Mouse (Mus musculus): ENCODE data around the gene Tmem119. TPM values are rescaled to one million over a fixed set of nuclear protein-coding genes. Genes with fewer than 3 reads are reported as not detected.

The Tmem119 gene
- polyA plus RNA-seq, 1 experiment, result 8.1 TPM

DNA sequence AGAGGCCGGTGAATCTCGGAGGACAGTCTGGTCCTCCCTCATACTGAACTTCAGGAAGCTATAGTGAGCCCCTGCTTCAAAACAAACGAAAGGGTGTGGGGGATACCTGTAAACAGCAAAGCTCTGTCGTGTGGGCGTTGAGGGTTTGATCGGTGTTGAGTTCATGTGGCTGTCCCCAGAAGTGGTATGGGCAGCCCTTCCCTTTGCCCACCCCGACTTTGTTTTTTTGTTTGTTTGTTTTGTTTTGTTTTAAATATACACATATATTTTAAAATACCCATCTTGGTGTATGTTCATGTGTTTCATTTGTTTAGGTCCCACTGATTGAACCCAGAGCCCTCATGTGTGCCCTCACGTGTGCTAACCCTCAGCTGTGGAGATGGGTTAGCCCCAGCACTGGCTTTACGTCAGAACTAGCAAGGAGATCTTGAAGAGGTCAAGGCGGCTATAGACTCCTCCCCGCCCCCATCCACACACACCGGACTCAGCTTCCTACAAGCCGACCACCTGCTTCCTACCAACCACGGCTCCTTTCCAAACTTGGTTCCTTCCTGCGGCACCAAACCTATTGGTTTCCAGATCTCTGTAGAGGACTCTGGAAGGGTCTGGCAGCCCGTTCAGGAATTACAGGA lies 33.1 kb upstream of the Tmem119 start:
- TF ChIP-seq POLR2A (IDR thresholded peaks at IDR 0.05; ENCODE audit: borderline replicate concordance, extremely low read depth, insufficient read depth, insufficient read length, poor library complexity, severe bottlenecking) (no peak), CTCF (IDR thresholded peaks at IDR 0.05; ENCODE audit: borderline replicate concordance, extremely low read depth, insufficient read depth, insufficient read length) (no peak)
- DNase-seq (ENCODE audit: low read depth), result no peak

DNA sequence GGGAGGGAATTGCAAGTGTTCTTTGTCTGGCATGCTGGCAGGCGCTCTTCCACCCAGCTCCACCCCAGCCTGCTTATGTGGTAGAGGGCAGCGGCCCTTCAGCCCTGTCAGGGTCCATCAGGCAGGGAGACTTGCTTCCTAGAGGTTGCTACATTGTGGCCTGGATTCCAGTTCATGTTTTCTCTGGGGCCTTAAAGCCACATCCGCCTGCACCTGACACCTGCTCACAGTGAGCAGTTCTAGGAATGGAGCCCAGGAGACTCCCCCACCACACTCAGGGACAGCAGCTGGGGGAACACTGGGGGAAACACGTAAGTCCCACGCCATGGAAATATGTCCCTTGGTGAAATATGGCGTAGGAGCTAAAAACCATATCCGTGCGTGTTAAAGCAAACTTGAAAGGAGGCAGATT lies 32.2 kb upstream of the Tmem119 start, which contains the start of gene Selplg:
Gene Selplg (minus strand): TSS at position 155 of the 412 bp plus-strand sequence.
- TF ChIP-seq CTCF (IDR thresholded peaks at IDR 0.05; ENCODE audit: borderline replicate concordance, extremely low read depth, insufficient read depth, insufficient read length) (no peak), POLR2A (IDR thresholded peaks at IDR 0.05; ENCODE audit: borderline replicate concordance, extremely low read depth, insufficient read depth, insufficient read length, poor library complexity, severe bottlenecking) (no peak)
- DNase-seq (ENCODE audit: low read depth), result no peak

DNA sequence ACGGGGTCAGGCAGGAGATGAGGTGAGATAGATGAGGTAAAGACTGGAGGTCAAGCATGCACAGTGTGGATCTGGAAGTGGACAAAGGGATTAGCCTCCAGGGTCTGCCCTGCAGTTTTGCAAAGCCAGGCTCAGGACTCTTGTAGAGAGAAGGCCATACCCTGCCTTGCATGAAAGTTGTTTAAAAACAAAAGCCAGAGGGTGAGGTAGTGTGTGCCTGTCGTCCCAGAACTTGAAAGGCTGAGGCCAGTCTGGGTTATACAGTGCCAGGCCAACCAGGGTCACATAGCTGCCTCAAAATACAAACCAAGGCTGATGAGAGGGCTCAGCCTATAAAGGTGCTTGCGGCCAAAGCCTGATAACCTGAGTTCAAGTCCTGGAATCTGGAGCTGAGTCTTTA lies 31.4 kb upstream of the Tmem119 start:
- TF ChIP-seq CTCF (IDR thresholded peaks at IDR 0.05; ENCODE audit: borderline replicate concordance, extremely low read depth, insufficient read depth, insufficient read length) (no peak), POLR2A (IDR thresholded peaks at IDR 0.05; ENCODE audit: borderline replicate concordance, extremely low read depth, insufficient read depth, insufficient read length, poor library complexity, severe bottlenecking) (no peak)
- no peak for DNase-seq (ENCODE audit: low read depth)

DNA sequence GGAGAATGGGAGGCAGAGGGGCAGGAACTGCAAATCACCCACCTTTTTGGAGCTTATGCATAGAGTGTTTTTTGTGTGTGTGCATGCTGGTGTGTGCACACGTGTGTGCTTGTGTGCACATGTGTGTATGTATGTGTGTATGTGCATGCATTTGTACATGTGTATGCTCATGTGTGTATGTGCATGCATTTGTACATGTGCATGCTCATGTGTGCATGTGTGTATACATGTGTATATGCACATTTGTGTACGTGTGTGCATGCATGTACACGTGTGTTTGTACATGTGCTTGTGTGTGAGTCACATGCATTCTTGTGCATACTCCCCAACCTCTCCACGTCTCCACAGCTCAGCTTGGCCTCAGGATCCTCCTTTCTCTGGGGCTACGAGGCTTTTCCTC lies 30.5 kb upstream of the Tmem119 start:
- DNase-seq (ENCODE audit: low read depth), result no peak
- TF ChIP-seq CTCF (IDR thresholded peaks at IDR 0.05; ENCODE audit: borderline replicate concordance, extremely low read depth, insufficient read depth, insufficient read length) (no peak), POLR2A (IDR thresholded peaks at IDR 0.05; ENCODE audit: borderline replicate concordance, extremely low read depth, insufficient read depth, insufficient read length, poor library complexity, severe bottlenecking) (no peak)

DNA sequence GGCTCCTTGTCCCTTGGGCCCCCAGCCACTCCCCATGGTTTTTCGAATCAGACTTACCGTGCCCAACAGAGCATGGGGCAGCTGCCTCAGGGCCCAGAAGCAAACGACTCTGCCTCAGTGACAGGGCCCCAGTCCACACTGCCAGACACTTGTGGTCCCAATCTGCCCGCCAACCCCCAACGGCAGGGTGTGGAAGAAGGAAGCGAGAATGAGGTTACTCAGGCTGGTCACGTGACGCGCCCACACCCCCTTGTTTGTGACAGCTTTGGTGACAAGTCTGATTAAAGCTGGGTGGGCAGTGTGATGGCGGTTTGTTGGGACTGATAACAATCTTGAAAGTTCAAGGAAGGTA lies 30.0 kb upstream of the Tmem119 start:
- DNase-seq (ENCODE audit: low read depth), result no peak
- TF ChIP-seq POLR2A (IDR thresholded peaks at IDR 0.05; ENCODE audit: borderline replicate concordance, extremely low read depth, insufficient read depth, insufficient read length, poor library complexity, severe bottlenecking) (no peak), CTCF (IDR thresholded peaks at IDR 0.05; ENCODE audit: borderline replicate concordance, extremely low read depth, insufficient read depth, insufficient read length) (no peak)

DNA sequence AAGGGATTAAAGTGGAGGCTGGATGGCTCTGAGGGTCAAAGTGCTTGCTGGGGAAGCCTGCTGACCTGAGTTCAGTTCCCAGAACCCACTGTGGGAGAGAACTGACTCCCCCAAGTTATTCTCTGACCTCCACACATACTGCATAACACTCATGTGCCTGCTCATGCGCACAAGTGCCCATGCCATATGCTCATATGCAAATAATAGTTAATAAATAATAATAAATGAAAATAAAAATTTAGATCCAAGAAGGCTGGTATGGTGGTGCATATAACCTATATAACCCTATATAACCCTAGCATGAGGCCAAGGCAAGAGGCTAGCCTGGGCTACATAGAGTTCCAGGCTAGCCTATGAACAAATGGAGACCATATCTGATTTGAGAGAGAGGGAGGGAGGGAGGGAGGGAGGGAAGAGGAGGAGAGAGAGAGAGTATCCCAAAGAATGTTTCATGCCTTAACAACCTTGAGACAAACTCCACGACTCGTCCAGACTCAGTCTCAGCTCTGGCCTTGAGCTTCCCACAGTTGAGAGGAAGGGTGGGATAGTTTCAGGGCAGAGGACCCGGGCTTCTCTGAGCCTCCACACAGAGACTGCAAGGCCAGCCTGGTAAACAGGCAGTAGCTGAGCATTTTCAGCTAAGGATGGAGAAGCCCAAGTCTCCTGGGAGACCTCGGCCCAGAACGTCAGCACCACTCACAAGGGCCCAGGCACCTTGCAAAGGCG lies 29.4 kb upstream of the Tmem119 start:
- DNase-seq (ENCODE audit: low read depth), result no peak
- TF ChIP-seq CTCF (IDR thresholded peaks at IDR 0.05; ENCODE audit: borderline replicate concordance, extremely low read depth, insufficient read depth, insufficient read length), result no peak
- no peak for TF ChIP-seq POLR2A (IDR thresholded peaks at IDR 0.05; ENCODE audit: borderline replicate concordance, extremely low read depth, insufficient read depth, insufficient read length, poor library complexity, severe bottlenecking)

DNA sequence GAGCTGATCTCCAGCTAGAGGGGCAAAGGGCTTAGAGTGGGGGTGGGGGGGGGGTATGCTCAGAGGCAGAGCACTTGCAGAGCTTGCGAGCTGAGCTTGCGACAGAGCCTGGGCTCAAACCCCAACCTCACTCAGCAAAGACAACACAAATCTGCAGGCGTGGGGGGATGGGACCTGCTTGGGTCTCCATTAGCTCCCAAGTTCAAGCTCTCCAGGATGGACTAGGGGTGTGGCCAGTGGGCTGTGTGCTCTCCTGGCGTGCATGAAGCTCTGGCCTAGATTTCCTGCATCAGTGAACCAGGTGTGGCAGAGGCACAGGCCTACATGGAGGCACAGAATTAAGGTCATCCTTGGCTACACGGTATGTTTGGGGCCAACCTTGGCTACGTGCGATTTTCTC lies 28.2 kb upstream of the Tmem119 start:
- TF ChIP-seq POLR2A (IDR thresholded peaks at IDR 0.05; ENCODE audit: borderline replicate concordance, extremely low read depth, insufficient read depth, insufficient read length, poor library complexity, severe bottlenecking), result no peak
- no peak for TF ChIP-seq CTCF (IDR thresholded peaks at IDR 0.05; ENCODE audit: borderline replicate concordance, extremely low read depth, insufficient read depth, insufficient read length)
- no peak for DNase-seq (ENCODE audit: low read depth)

DNA sequence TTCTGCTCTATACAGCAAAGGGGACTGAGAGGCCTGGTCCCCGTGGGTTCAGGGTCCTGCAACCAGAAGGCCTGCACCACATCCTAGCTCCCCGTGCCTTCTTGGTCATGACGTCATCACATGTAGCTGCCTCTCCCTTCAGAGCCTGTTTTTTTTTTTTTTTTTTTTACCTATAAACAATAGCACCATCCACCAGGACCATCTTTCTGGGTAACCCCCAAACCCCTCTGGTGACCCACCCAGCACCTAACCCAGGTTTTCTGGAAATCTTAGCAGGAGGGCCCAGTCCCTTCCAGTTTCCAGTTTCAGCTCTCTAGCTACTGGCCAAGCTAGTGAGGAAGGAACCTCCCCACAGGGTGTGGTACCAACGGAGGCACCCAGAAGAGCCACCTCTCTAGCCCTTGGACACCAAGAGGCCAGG lies 27.7 kb upstream of the Tmem119 start:
- DNase-seq (ENCODE audit: low read depth), result no peak
- TF ChIP-seq CTCF (IDR thresholded peaks at IDR 0.05; ENCODE audit: borderline replicate concordance, extremely low read depth, insufficient read depth, insufficient read length) (no peak), POLR2A (IDR thresholded peaks at IDR 0.05; ENCODE audit: borderline replicate concordance, extremely low read depth, insufficient read depth, insufficient read length, poor library complexity, severe bottlenecking) (no peak)

DNA sequence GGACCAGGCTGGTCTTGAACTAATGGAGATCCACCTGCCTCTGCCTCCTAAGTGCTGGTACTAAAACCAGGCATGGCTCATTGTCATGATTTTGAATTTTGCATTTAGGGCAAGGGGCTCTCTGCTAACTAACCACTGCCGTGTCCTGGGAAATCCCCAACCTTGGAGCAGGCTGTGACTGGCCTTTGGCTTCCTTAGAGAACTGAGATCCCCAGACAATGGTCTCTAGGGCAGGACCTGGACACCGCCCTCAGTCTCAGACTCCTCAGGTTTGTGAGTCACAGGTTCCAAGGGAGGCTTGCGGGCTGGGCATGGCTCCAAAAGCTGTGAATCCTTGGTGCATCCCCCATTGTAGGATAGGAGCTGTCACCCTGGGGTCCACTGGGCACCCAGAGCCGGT lies 26.3 kb upstream of the Tmem119 start:
- TF ChIP-seq POLR2A (IDR thresholded peaks at IDR 0.05; ENCODE audit: borderline replicate concordance, extremely low read depth, insufficient read depth, insufficient read length, poor library complexity, severe bottlenecking) (no peak), CTCF (IDR thresholded peaks at IDR 0.05; ENCODE audit: borderline replicate concordance, extremely low read depth, insufficient read depth, insufficient read length) (no peak)
- DNase-seq (ENCODE audit: low read depth), result no peak

DNA sequence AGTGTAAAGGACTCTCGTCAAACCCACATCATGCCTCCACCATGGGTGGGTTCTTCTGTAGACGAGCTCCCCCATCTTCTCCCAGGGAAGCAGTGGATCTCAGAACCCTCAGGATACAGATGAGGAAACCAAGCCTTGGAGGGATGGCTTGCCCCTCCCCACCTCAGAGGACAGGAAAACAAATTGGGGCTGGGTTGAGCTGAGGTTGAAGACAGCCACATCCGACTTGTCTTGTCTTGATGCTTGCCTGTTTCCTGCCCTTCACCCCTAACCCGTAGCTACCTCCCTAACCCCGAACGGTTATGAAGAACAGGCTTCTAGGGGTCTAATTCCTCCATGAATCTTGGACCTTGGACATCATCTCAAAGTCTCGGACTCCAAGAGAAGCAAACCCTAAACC lies 25.2 kb upstream of the Tmem119 start:
- TF ChIP-seq POLR2A (IDR thresholded peaks at IDR 0.05; ENCODE audit: borderline replicate concordance, extremely low read depth, insufficient read depth, insufficient read length, poor library complexity, severe bottlenecking) (no peak), CTCF (IDR thresholded peaks at IDR 0.05; ENCODE audit: borderline replicate concordance, extremely low read depth, insufficient read depth, insufficient read length) (no peak)
- no peak for DNase-seq (ENCODE audit: low read depth)

DNA sequence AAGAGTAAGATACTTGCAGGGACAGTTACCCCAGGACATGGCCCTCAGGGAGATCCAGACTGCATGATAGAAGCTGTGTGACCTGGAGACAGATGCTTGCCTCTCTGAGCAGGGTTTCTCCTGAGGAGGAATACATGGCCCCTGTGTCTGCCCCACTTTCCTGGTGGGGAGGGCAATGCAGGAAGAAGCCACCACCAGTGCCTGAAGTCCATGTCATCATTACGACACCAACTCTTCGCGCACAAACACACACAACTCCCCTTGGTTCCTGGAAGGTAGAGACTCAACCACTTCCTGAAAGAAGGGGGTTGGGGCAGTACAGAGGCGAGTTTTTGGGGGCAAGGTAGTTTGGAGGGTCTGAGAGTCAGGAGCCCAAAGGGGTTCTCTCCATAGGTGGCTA lies 23.9 kb upstream of the Tmem119 start:
- no peak for TF ChIP-seq POLR2A (IDR thresholded peaks at IDR 0.05; ENCODE audit: borderline replicate concordance, extremely low read depth, insufficient read depth, insufficient read length, poor library complexity, severe bottlenecking)
- TF ChIP-seq CTCF (IDR thresholded peaks at IDR 0.05; ENCODE audit: borderline replicate concordance, extremely low read depth, insufficient read depth, insufficient read length), result no peak
- DNase-seq (ENCODE audit: low read depth), result no peak

DNA sequence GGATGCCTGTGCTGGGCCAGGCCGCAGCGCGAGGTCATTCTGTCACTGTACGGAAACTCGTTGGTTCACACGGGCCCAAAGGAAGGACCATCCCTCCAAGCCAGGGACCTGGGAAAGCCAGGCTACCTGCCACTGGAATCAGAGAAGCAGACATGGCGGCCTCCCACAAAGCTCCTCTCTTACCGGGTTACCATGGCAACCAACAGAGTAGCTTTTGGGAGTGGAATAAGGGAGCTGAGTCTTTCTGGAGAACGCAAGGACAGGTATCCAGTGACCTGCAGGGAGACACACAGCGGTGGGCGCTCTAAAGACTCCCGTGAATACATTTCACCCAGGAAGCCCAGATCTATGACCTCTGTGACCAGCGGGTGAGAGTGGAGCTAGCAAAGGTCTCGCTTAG lies 18.3 kb upstream of the Tmem119 start:
- TF ChIP-seq CTCF (IDR thresholded peaks at IDR 0.05; ENCODE audit: borderline replicate concordance, extremely low read depth, insufficient read depth, insufficient read length), result no peak
- TF ChIP-seq POLR2A (IDR thresholded peaks at IDR 0.05; ENCODE audit: borderline replicate concordance, extremely low read depth, insufficient read depth, insufficient read length, poor library complexity, severe bottlenecking), result no peak
- peak; percentile 60 for DNase-seq (ENCODE audit: low read depth)

Data from brain, embryonic 14.5 days (tissue).